Mouse (Mus musculus) CH12.LX (cell line): ENCODE results near the gene Ddx58.

Source experiments
- CTCF ChIP-seq, 2 experiments: IDR thresholded peaks in 1 of 2; conservative IDR thresholded peaks in 1 of 2; 2 replicates each; pipeline ENCODE4 v1.5.1; 2011 to 2012; ENCODE audit warnings: low read depth in 2 of 2, low read length in 2 of 2, improper control_type of control experiment in 1 of 2, inconsistent platforms in 1 of 2, mild to moderate bottlenecking in 1 of 2, moderate library complexity in 1 of 2
- EP300 ChIP-seq: IDR thresholded peaks from 2 replicates; pipeline ENCODE4 v1.6.1; 2011; ENCODE audit warnings: low read length, improper control_type of control experiment
- POLR2A ChIP-seq: IDR thresholded peaks from 2 replicates; pipeline ENCODE4 v1.6.1; 2011; ENCODE audit warnings: low read depth, mild to moderate bottlenecking, improper control_type of control experiment, low read length
- SIN3A ChIP-seq: IDR thresholded peaks from 2 replicates; pipeline ENCODE4 v1.6.1; 2012; ENCODE audit warnings: low read length, improper control_type of control experiment, inconsistent platforms
- TBP ChIP-seq: conservative IDR thresholded peaks from 2 replicates; pipeline ENCODE4 v1.6.1; 2011; ENCODE audit warnings: low read depth, low read length, improper control_type of control experiment

DNA sequence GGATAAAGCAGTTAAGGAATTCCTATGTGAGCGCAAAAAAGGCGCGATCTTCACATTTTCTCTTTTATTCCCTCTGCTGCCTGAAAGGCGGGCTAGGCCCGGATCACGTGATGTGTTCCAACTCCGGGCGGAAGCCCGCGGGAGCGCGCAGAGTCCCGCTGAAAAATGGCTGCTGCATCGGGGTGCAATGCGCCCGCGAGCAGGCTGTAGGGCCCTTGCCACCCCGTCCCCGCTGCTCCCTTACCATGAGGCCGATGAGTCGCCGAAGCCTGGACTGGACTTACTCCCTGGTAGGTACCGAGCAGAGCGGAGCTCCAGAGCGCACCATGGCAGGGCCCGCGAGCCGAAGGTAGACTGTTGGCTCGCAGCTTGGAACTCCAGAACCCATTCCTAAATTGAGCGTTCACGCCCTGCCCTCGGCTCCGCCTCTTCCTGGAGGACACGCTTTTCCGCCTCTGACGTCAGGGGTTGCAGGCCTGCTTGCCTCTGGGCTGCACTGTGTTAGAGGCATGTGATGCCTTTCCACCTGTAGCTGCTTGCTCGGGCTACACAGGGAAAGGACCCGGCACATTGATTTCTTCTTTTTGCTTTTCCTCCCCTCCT lies 29.9 kb upstream of the Ddx58 start, which contains the start of the genes Smim27 and Topors:
- TF ChIP-seq SIN3A (peak; percentile 87), CTCF (conservative IDR thresholded peaks at IDR 0.05 in 1 of 2, IDR thresholded peaks at IDR 0.05 in 1 of 2; ENCODE audit: low read depth in 2 of 2, low read length in 2 of 2) (no peak), EP300 (no peak), POLR2A (peak; percentile 98), TBP (peak; percentile 90)
